Mouse (Mus musculus) thymus, postnatal 25 days (tissue): ENCODE measurements around the gene Spesp1.

Source experiments
- DNase-seq: peaks from one replicate; pipeline ENCODE4 v3.0.0; 2022

Spesp1 gene

GRCm38 (mm10) chr9:62281991-62282390, at the start of gene Spesp1:
TSS of gene Spesp1 (minus strand) at chr9:62282208.
- DNase-seq = no peak

GRCm38 (mm10) chr9:62325965-62326364, 44.0 kb upstream of the Spesp1 start:
- no peak for DNase-seq

DNA sequence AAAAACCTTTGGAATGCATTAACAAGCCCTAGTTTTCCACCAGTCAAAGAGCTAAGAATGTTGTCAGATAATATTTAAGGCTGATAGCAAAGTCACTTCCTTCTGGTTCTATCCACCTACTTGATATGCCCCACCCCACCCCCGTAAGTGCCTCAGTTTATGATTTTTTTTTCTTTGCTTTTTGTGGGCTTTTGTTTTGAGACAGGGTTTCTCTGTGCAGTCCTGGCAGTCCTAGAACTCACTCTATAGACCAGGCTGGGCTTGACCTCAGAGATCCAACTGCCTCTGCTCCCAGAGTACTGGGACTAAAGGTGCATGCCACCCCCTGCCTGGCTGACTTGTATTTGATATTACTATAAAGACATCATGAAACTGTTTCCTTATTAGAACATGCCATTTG, 41.8 kb upstream of the Spesp1 start:
- DNase-seq = no peak

GRCm38 (mm10) chr9:62318729-62319128, 36.7 kb upstream of the Spesp1 start:
- no peak for DNase-seq

DNA sequence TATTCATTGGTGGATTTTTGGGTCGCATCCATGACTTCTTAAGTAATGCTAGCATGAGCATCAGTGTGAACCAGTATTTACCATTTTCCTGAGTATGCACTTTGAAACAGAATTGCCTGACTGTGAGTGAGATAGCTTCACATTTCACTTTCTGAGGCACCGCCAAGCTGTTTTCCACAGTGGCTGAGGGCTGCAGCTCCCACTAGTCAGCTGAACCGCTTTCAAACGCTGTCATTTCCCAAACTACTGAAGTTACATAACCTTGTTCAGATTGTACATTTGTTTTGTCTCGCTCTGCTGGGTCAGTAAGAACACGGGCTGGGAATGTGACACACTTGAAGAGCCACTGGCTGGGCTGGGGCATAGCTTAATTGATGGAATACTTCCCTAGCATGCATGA, 33.5 kb upstream of the Spesp1 start:
- no peak for DNase-seq

GRCm38 (mm10) chr9:62296891-62297290, 14.9 kb upstream of the Spesp1 start:
- no peak for DNase-seq

DNA sequence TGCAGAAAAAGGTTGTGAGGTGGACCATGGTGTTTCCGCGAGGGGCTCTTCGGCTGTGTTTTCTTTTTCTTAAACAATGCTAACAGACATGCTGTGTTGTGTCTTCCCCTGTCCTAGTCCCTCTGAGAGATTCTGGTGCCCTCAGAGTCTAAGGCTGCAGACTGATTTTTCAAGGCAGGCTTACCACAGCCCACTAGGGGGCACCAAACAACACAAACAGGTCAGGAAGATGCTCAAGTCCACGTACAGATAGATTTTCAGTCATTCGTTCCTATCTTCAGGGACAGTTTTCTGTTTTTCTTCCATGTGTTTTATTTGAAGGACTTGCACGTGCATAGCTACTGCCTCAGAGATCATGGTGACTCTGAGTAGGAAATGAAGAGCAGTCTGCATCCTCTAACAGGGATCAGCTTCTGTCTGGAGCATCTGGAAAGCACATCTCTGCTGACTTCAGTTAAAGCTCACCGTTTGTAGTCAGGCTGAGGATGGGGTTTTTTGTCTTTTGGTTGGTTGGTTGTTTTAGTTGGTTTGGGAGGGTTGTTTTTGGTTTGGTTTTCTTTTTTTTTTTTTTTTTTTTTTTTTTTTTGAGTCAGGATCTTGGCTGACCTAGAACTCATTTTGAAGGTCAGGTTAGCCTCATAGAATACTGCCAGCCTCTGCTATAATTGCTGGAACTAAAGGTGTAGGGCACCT, 13.1 kb upstream of the Spesp1 start:
- peak; percentile 82 for DNase-seq

- no peak for DNase-seq
Observed at GRCm38 (mm10) chr9:62287633-62288025, 5.6 kb upstream of the Spesp1 start.

DNA sequence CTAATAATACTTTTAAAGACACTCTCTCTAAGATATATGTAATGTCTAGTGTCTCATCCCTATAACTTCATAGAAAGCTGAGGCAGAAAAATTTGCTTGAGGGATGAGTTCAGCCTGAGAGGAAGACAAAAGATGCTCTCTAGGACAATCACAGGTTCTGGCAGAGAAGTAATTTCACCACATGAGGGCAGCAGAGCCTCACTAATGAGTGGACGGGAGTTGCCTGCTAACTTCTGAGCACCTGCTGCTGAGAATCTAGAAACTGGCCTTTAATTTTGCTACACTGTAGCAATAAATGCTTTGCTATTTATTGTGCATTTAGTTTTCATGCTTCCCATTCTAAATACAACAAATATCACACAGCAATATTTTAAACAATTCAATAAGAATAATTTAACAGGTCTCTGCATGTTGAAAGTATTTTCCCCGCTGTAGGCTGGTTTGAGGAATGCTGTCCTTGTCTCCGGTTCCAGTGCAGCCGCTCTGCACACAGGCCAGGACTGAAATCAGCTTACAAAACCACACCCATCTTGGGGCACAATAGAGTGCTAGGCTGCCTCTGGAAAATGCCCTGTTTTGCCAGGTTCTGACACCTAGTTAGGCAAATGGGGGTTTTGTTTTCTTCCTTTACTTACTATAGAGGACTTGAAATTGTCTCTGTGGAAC, 5.1 kb upstream of the Spesp1 start:
- DNase-seq = peak; percentile 72

- DNase-seq = no peak
Observed at GRCm38 (mm10) chr9:62284266-62284665, 2.3 kb upstream of the Spesp1 start.

- DNase-seq = no peak
Observed at GRCm38 (mm10) chr9:62276899-62277298, 5.1 kb downstream of the Spesp1 start.

DNA sequence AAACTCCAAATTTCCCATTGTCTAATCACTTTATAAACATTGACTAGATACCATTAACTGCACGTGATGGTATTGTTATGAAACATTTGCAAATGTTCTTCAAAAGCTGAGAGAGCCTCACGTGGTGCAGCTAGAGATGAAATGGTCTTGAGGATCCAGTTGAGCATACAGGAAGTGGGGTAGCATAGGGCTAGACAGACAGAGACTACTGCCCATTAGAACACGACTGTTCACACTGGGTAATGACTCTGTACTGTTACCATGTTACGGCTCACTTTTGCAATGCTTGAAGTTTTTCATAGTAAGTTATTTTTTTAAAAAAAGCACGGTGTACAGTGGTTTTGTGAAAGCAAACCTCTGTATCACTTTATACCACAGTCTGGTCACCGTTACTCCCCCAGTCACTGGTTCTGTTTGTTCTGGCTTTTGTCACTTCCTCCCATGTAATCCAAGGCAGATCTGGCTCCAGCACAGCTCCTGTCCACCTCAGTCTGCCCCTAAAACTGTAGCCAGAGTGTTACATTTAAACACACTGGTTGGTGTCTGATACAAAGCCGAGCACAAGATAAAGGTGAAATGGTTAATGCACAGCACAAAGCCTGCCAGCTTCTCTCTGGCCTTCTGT, 11.1 kb downstream of the Spesp1 start:
- no peak for DNase-seq

DNA sequence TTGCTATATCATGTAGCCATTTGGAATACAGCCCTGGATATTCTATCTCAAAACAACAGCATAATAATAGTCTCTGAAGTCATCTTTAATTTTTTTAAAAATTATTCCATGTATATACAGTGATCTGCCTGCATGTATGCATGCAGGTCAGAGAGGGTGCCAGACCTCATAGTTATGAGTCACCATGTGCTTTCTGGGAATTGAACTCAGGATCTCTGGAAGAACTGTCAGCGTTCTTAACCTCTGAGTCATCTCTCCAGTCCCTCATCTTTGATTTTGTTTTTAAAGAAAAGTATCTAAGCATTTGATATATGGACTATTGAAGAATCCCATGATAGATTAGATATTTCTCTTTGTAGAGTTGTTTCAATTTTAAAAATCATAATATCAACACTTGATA, 12.8 kb downstream of the Spesp1 start:
- DNase-seq = no peak

DNA sequence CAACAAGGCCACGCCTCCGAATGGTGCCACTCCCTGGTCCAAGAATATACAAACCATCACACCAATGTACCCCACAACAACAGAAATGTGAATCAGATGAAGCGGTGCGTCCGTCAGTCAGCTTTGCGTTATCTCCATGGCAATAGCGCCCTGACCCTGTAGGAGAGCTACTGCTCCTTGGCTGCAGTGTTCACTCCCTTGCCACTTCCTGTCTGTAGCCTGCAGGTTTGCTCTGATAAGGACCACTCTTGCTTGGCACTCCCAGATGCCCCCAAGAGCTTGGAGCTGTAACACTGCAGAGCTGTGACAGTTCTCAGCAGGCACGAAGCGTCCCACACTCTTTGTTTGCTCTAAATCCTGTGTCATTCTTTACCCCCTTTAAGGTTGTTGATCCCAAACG, 16.7 kb downstream of the Spesp1 start:
- DNase-seq = no peak

DNA sequence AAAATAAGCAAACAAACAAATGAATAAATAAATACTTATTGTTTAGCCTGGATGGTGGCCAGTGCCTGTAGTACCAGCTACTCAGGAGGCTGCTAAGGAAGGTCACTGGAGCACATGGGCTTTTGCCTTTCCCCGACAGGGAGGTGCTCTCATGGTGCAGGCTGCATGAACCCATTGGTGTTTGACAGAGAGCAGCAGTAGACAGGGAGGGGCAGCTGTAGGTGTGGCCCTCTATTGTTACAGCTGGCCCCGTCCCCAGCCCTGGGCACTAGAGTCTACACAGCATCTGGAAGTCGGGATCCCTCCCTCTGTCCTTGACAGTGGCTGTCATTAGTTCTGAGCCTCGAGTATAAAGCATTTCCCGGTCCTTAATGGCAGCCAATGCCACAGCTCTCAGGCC, 18.4 kb downstream of the Spesp1 start:
- DNase-seq = no peak

GRCm38 (mm10) chr9:62261406-62261805, 20.6 kb downstream of the Spesp1 start:
- DNase-seq = no peak

DNA sequence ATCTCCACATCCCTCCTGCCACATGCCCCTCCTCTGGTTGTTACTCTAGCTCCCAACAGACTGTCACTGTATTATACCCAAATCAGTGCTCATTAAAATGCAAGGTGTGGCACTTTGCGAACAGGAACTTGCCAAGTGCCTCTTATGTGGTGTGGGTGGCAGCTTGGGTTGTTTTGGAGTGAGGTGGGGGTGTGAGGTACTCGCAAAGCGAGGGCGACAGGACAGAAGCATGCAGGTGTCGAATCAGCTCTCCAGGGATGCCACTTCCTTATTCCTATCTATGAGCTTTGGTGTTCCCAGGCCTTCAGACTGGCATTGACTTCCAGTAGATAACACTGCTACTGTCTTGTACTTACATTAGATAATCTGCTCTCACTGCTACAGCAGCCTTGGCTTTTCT, 21.0 kb downstream of the Spesp1 start:
- DNase-seq = peak; percentile 24

DNA sequence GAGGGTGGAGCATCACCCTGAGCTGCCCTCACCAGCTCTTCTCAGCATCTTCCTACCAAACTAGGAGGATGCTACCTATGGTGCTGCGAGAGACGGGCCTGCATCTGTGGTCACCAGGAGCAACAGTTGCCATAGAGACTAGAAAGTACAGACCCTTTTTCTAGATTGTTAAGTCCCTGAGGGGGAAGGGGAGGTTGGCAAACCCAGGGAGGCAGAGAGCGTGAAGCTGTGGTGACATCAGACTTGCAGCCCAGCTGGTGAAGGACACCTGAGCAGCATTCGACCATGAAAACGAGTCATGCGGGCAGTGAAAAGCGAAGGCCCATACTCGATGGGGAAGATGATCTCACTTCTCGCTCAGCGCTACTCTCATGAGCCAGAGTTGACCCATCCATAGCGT, 24.0 kb downstream of the Spesp1 start:
- DNase-seq = no peak

DNA sequence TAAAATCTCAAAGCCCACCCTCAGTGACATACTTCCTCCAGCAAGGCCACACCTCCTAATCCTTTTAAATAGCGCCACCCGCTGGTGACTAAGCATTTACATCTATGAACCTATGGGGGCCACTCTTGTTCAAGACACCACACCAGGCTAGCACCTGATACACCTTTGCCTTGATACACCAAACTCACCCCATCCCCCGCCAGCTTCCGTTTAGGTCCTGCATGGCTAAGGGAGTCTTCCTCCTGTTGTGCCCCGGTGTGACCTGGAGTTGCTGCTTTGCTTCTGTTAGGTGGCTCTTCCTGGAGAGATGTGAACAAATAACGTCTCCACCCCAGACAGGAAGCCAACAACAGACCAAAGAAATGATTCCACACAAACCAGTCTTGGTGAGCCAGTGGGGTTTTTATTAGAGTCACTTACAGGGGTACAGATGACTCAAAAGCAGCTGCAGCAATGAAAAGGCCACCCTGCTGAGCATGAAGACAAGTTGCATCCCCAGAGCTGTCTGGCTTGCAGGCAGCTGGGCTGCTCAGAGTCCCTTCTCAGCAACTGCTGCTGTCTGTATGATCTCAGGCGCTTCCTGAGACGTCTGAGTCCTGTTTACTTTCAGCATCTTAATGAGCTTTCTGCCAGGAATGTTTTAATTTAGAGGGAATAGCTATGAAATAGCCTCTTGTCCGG, 26.0 kb downstream of the Spesp1 start:
- DNase-seq = peak; percentile 17

- peak; percentile 21 for DNase-seq
Observed at GRCm38 (mm10) chr9:62253736-62254443, 28.1 kb downstream of the Spesp1 start.

GRCm38 (mm10) chr9:62250296-62250695, 31.7 kb downstream of the Spesp1 start:
- DNase-seq = no peak

DNA sequence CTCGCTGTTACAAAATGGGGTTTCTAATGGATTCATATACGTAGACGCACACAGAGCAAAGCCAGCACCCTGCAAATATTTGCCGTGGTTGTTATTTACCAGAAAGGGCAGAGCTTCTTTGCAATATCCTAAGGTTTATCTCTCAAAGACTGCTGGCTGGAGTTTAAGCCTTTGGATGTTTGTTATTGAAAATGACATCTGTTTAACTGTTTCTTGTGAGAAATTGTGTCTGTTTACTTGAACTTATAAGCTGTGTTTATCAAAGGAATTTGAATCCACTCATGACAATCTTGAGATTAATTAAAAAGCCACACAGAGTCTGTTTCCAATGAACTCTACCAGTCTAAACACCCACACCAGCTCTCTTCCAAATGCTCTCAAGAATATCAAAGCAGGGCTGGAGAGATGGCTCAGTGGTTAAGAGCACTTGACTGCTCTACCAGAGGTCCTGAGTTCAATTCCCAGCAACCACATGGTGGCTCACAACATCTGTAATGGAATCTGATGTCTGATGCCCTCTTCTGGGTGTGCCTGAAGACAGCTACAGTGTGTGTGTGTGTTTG, 35.5 kb downstream of the Spesp1 start:
- no peak for DNase-seq
